Mouse (Mus musculus): ENCODE results near the gene Dync1h1.

DNA sequence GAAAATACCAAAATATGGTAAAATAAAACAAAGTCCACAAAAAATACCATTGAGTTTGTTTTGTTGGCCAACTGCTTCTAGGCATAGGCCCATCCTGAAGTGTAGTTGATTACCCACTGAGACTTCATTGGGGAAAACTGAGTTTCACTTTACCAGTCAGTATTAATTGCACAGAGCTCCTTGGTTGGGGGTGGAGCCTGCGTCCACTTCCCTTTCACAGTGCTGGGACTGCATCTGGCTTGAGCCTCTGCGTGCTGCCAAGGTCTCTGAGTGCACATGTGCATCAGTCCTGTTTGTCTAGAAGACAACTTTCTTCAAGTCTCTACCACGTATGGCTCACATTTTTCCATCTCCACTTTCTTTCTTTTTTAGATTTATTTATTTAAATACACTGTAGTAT is 4.9 kb downstream of the Dync1h1 start:
- TF ChIP-seq CTCF (IDR thresholded peaks at IDR 0.05) (no peak), POLR2A (IDR thresholded peaks at IDR 0.05; ENCODE audit: insufficient read depth, low read depth, low read length) (no peak), EP300 (IDR thresholded peaks at IDR 0.05; ENCODE audit: insufficient read depth, low read depth, low read length) (no peak)
